Mouse (Mus musculus) lung, embryonic 15.5 days (tissue): ENCODE measurements around the gene Upk3b. TPM values are rescaled to one million over a fixed set of nuclear protein-coding genes. Genes with fewer than 3 reads are reported as not detected.
A peak's percentile ranks its signal among the peaks of the same experiment; 100 is the strongest.

Experiments
- ATAC-seq: fragments of 200-750 bp; cut with Nextera tagmentation; 2 replicates; pipeline ENCODE4 v1.8.0; 2017; ENCODE audit warnings: moderate number of reproducible peaks, borderline replicate concordance; ENCODE audit not compliant: low FRiP score, low TSS enrichment; ENCODE audit errors: extremely low read depth
- H3K27ac ChIP-seq: fragments of 300-500 bp; sonication (generic); 2 replicates; pipeline ENCODE4 v1.5.1; 2015; ENCODE audit warnings: moderate library complexity, mild to moderate bottlenecking, inconsistent platforms
- H3K27me3 ChIP-seq: fragments of 300-500 bp; sonication (generic); 2 replicates; pipeline ENCODE4 v1.6.1; 2015; ENCODE audit warnings: inconsistent platforms
- H3K36me3 ChIP-seq: fragments of 300-500 bp; sonication (generic); 2 replicates; pipeline ENCODE4 v1.6.1; 2015; ENCODE audit warnings: inconsistent platforms
- H3K4me1 ChIP-seq: fragments of 300-500 bp; sonication (generic); 2 replicates; pipeline ENCODE4 v1.6.1; 2015; ENCODE audit warnings: inconsistent platforms
- H3K4me2 ChIP-seq: fragments of 300-500 bp; sonication (generic); 2 replicates; pipeline ENCODE4 v1.6.1; 2015; ENCODE audit warnings: inconsistent platforms, mild to moderate bottlenecking, moderate library complexity
- H3K4me3 ChIP-seq: fragments of 300-500 bp; sonication (generic); 2 replicates; pipeline ENCODE4 v1.5.1; 2015; ENCODE audit warnings: mild to moderate bottlenecking, inconsistent platforms
- H3K9ac ChIP-seq: fragments of 300-500 bp; sonication (generic); 2 replicates; pipeline ENCODE4 v1.6.1; 2015; ENCODE audit warnings: inconsistent platforms
- H3K9me3 ChIP-seq: fragments of 300-500 bp; sonication (generic); 2 replicates; pipeline ENCODE4 v1.6.1; 2016; ENCODE audit warnings: inconsistent platforms
- WGBS: fragments of 180-500 bp; shearing (Covaris S2); methylation state at CpG from one replicate; pipeline ENCODE4 v1.1.7; 2015; 5-methylcytosine and 5-hydroxymethylcytosine counted together
- polyA plus RNA-seq: library from polyadenylated mRNA; unstranded; fragments of >200 nt; fragmentation: Nextera tagmentation; extraction: Ambion mirVana; gene quantifications from 2 replicates; pipeline ENCODE4 v1.2.1, GENCODE M21; 2015

The Upk3b gene
- polyA plus RNA-seq, 1 experiment from 2014 or later = 27.8 TPM

GRCm38 (mm10) chr5:136014877-136015276, 23.4 kb upstream of the Upk3b start:
- ATAC-seq = no peak
- Histone ChIP-seq H3K4me1 (peaks cover 20% of the 10 kb centered on the region), H3K9me3 (no peaks in the 10 kb centered on the region), H3K36me3 (peaks cover 30% of the 10 kb centered on the region), H3K4me3 (no peak overlapping the region), H3K9ac (no peak overlapping the region), H3K27ac (peak overlapping the region; percentile 67; the same call in 1 of the 2 replicates), H3K27me3 (no peaks in the 10 kb centered on the region), H3K4me2 (no peak overlapping the region)
- WGBS = 80% methylated on average over 10 of the region's 10 CpGs

- Histone ChIP-seq H3K27me3 (no peaks in the 10 kb centered on the region), H3K36me3 (peaks cover 22% of the 10 kb centered on the region), H3K9me3 (no peaks in the 10 kb centered on the region), H3K4me1 (peaks cover 22% of the 10 kb centered on the region), H3K4me3 (no peak overlapping the region), H3K27ac (peak overlapping the region; percentile 67), H3K4me2 (no peak overlapping the region), H3K9ac (no peak overlapping the region)
- ATAC-seq = 0 out of 2 replicates have a peak, but pooled peaks have one; percentile 13
- WGBS = 59% methylated on average over 10 of the region's 10 CpGs
Observed at GRCm38 (mm10) chr5:136015586-136015985, 22.7 kb upstream of the Upk3b start.

- ATAC-seq = peak; percentile 40; the same call in 1 of the 2 replicates
- H3K4me2 ChIP-seq = no peak overlapping the region
- H3K36me3 ChIP-seq = peaks cover 18% of the 10 kb centered on the region
- H3K4me3 ChIP-seq = no peak overlapping the region
- H3K27ac ChIP-seq = peak overlapping the region; percentile 67
- H3K4me1 ChIP-seq = peaks cover 22% of the 10 kb centered on the region
- WGBS = 63% methylated on average over 10 of the region's 10 CpGs
- no peak overlapping the region for H3K9ac ChIP-seq
- H3K9me3 ChIP-seq = no peaks in the 10 kb centered on the region
- no peaks in the 10 kb centered on the region for H3K27me3 ChIP-seq
Observed at GRCm38 (mm10) chr5:136016014-136016876, 22.1 kb upstream of the Upk3b start.

DNA sequence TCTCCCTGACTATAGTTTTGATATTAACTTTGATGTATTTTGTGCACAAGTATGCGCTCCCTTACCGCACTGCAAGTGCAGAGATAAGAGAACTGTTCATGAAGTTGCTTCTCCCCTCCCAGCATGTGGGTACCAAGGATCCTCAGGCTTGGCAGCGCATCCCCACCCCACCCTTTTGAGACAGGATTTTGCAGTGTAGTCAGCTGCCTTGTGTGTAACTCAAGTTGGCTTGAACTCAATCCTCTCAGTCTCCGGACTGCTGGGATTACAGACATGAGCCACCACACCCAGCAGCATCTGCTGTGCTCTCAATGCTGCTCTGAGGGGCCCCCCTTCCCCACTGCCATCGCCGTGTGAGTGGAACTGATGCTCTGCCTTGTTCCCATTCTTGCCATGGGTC, 21.0 kb upstream of the Upk3b start:
- Histone ChIP-seq H3K4me1 (peaks cover 22% of the 10 kb centered on the region), H3K9me3 (no peaks in the 10 kb centered on the region), H3K27ac (0 out of 2 replicates have a peak overlapping the region, but pooled peaks have one; percentile 16), H3K9ac (no peak overlapping the region), H3K4me2 (no peak overlapping the region), H3K27me3 (no peaks in the 10 kb centered on the region), H3K4me3 (no peak overlapping the region), H3K36me3 (peaks cover 9% of the 10 kb centered on the region)
- WGBS = 75% methylated on average over 6 of the region's 6 CpGs
- ATAC-seq = no peak

DNA sequence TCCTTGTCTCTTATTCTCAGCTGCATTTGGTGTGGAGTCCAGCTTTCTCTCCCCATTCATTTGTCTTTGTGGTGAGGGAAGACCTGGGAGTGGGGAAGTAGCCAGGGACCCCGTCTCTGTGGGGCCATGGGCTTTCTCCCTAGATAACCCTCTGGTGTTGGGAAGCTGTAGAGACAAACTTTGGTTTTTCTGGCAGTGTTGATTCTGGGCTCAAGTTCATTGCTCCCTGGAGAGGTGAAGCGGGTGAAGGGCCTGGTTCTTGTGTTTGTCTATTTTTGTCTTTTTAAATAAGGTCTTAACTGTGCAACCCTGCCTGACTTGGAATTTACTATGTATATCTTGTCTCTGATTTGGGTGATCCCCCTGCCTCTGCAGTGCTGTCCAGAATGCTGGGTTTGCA, 19.6 kb upstream of the Upk3b start:
- H3K4me2 ChIP-seq = no peak overlapping the region
- no peak overlapping the region for H3K9ac ChIP-seq
- H3K4me3 ChIP-seq = no peak overlapping the region
- H3K4me1 ChIP-seq = peaks cover 22% of the 10 kb centered on the region
- no peaks in the 10 kb centered on the region for H3K9me3 ChIP-seq
- no peak overlapping the region for H3K27ac ChIP-seq
- WGBS = 66% methylated on average over 2 of the region's 2 CpGs
- H3K27me3 ChIP-seq = no peaks in the 10 kb centered on the region
- H3K36me3 ChIP-seq = peaks cover 4% of the 10 kb centered on the region; the same call in 1 of the 2 replicates
- no peak for ATAC-seq

- Histone ChIP-seq H3K4me1 (peaks cover 22% of the 10 kb centered on the region), H3K4me2 (no peak overlapping the region), H3K27ac (no peak overlapping the region), H3K36me3 (peaks cover 4% of the 10 kb centered on the region; the same call in 1 of the 2 replicates), H3K27me3 (no peaks in the 10 kb centered on the region), H3K9ac (no peak overlapping the region), H3K4me3 (no peak overlapping the region), H3K9me3 (no peaks in the 10 kb centered on the region)
- ATAC-seq = no peak
- 27% methylated on average over 1 of the region's 1 CpGs for WGBS
Observed at GRCm38 (mm10) chr5:136019907-136020306, 18.4 kb upstream of the Upk3b start.

DNA sequence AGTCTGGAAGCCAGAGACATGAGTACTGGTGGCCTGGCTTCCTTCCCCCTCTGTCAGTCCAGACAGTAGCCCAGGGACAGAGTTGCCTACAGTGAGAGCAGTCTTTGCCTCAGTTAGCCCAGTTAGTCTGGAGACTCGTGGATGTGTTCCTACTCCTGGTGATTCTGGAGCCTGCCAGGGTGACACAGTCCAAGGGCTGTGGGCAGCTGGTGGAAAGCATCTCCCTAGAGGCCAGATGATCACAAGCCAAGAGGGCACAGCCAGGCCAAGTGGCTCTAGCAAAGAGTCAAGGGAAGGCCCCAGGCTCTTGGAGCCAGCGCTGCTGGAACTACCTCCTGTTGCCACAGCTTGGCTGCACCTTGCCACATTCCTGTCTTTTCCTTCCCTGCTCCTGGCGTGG, 12.6 kb upstream of the Upk3b start:
- H3K27ac ChIP-seq = no peak overlapping the region
- no peak overlapping the region for H3K9ac ChIP-seq
- 83% methylated on average over 3 of the region's 3 CpGs for WGBS
- peaks cover 32% of the 10 kb centered on the region for H3K36me3 ChIP-seq
- no peak overlapping the region for H3K4me3 ChIP-seq
- ATAC-seq = no peak
- H3K4me1 ChIP-seq = 0 out of 2 replicates have a peak, but pooled peaks cover 4% of the 10 kb centered on the region
- no peaks in the 10 kb centered on the region for H3K9me3 ChIP-seq
- H3K27me3 ChIP-seq = no peaks in the 10 kb centered on the region
- no peak overlapping the region for H3K4me2 ChIP-seq

GRCm38 (mm10) chr5:136026859-136027258, 11.4 kb upstream of the Upk3b start:
- no peak overlapping the region for H3K27ac ChIP-seq
- H3K36me3 ChIP-seq = peaks cover 39% of the 10 kb centered on the region
- H3K9ac ChIP-seq = no peak overlapping the region
- ATAC-seq = no peak
- H3K27me3 ChIP-seq = no peaks in the 10 kb centered on the region
- H3K4me2 ChIP-seq = no peak overlapping the region
- WGBS = 88% methylated on average over 9 of the region's 9 CpGs
- H3K4me1 ChIP-seq = 0 out of 2 replicates have a peak, but pooled peaks cover 4% of the 10 kb centered on the region
- H3K4me3 ChIP-seq = no peak overlapping the region
- H3K9me3 ChIP-seq = no peaks in the 10 kb centered on the region

GRCm38 (mm10) chr5:136027612-136028311, 10.5 kb upstream of the Upk3b start:
- peak overlapping the region; percentile 31; the same call in 1 of the 2 replicates for H3K27ac ChIP-seq
- no peak for ATAC-seq
- no peak overlapping the region for H3K4me2 ChIP-seq
- peaks cover 44% of the 10 kb centered on the region for H3K36me3 ChIP-seq
- H3K9me3 ChIP-seq = no peaks in the 10 kb centered on the region
- WGBS = 74% methylated on average over 11 of the region's 11 CpGs
- no peak overlapping the region for H3K4me3 ChIP-seq
- no peak overlapping the region for H3K9ac ChIP-seq
- H3K4me1 ChIP-seq = 0 out of 2 replicates have a peak, but pooled peaks cover 4% of the 10 kb centered on the region
- H3K27me3 ChIP-seq = no peaks in the 10 kb centered on the region

DNA sequence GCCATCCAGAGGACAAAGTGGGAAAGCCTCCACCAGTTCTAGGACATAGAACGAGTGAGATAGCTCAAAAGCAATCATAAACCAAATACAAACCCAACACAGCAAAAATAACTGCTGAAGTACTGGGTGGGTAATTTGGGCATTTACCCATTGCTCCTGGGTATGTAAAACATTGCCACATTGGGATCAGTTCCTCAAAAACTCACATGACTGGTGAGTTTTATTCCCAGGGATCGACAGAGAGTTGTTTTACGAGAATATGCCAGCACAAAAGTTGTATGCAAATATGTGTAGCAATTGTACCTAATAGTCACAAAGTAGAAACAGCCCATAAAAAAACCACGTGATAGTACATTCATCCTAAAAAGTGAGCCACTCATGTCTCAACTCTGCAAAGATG, 3.4 kb upstream of the Upk3b start:
- H3K4me2 ChIP-seq = no peak overlapping the region
- H3K4me3 ChIP-seq = no peak overlapping the region
- no peaks in the 10 kb centered on the region for H3K9me3 ChIP-seq
- H3K4me1 ChIP-seq = no peaks in the 10 kb centered on the region
- ATAC-seq = no peak
- peaks cover 22% of the 10 kb centered on the region; the same call in 1 of the 2 replicates for H3K36me3 ChIP-seq
- 77% methylated on average over 4 of the region's 4 CpGs for WGBS
- no peak overlapping the region for H3K27ac ChIP-seq
- H3K9ac ChIP-seq = no peak overlapping the region
- no peaks in the 10 kb centered on the region for H3K27me3 ChIP-seq

DNA sequence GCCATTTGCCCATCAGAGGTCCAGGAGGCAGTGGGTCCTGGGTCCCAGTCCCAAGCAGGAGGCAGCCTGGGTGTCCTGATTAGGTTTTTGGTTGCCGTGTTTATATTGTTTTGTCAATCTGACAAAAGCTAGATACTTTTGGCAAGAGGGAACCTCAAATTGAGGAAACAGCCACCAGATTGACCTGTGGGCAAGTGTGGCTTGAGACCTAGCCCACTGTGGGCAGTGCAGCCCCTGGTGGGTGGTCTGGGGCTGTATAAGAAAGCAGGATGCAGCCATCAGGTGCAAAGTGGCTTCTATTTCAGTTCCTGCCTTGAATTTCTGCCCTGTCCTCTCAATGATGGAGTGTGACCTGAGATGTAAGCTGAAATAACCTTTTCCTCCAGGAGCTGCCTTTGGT, 3.0 kb upstream of the Upk3b start:
- Histone ChIP-seq H3K36me3 (peaks cover 18% of the 10 kb centered on the region; the same call in 1 of the 2 replicates), H3K9me3 (no peaks in the 10 kb centered on the region), H3K4me1 (no peaks in the 10 kb centered on the region), H3K27me3 (no peaks in the 10 kb centered on the region), H3K9ac (no peak overlapping the region), H3K27ac (no peak overlapping the region), H3K4me2 (no peak overlapping the region), H3K4me3 (no peak overlapping the region)
- no peak for ATAC-seq
- WGBS = 79% methylated on average over 1 of the region's 1 CpGs

- H3K9ac ChIP-seq = no peak overlapping the region
- H3K4me3 ChIP-seq = no peak overlapping the region
- H3K4me2 ChIP-seq = no peak overlapping the region
- 80% methylated on average over 1 of the region's 1 CpGs for whole genome bisulfite sequencing
- H3K27ac ChIP-seq = no peak overlapping the region
- no peaks in the 10 kb centered on the region for H3K27me3 ChIP-seq
- H3K9me3 ChIP-seq = no peaks in the 10 kb centered on the region
- H3K4me1 ChIP-seq = no peaks in the 10 kb centered on the region
- ATAC-seq = no peak
- 0 out of 2 replicates have a peak, but pooled peaks cover 6% of the 10 kb centered on the region for H3K36me3 ChIP-seq
Observed at GRCm38 (mm10) chr5:136036667-136037066, 1.6 kb upstream of the Upk3b start.
